Comparison of ENCODE assay signal across 21 mouse cellular contexts in genomic region chr10:13663476-13663875, GRCm38 (mm10).
"Had no signal": no experiment of that assay in that cellular context is flagged by ENCODE, and none has a peak within 500 bp of the region (broad histone marks: within the 10 kb centered on the region; RNA-seq: fewer than 3 reads in every experiment).

No protein-coding gene starts in this region.

- H3K36me3 ChIP-seq: heart, embryonic 10.5 days; heart, embryonic 12.5 days; intestine, embryonic 15.5 days; limb, embryonic 13.5 days; limb, embryonic 15.5 days; liver, embryonic 12.5 days had no signal

- H3K27ac ChIP-seq: heart, embryonic 10.5 days; hindbrain, embryonic 14.5 days; intestine, embryonic 15.5 days; layer of hippocampus, adult 2 months; limb, embryonic 13.5 days; limb, embryonic 15.5 days; liver, embryonic 12.5 days had no signal

- H3K27me3 ChIP-seq: heart, embryonic 12.5 days; intestine, embryonic 15.5 days; limb, embryonic 13.5 days; limb, embryonic 15.5 days; liver, embryonic 12.5 days had no signal

- H3K9ac ChIP-seq: heart, embryonic 12.5 days; hindbrain, embryonic 14.5 days; intestine, embryonic 15.5 days; limb, embryonic 13.5 days; limb, embryonic 15.5 days; liver, embryonic 12.5 days had no signal

- H3K4me3 ChIP-seq: heart, embryonic 10.5 days; heart, embryonic 12.5 days; intestine, embryonic 15.5 days; layer of hippocampus, adult 2 months; limb, embryonic 13.5 days; limb, embryonic 15.5 days; liver, embryonic 12.5 days had no signal

- DNase-seq: gastrocnemius, postnatal 14 days; gastrocnemius, postnatal 36 days; heart, adult 18-20 months; heart, postnatal 10 days; kidney, adult 18-20 months; kidney, adult 8-10 months; kidney, postnatal 10 days; kidney, postnatal 25 days; kidney, postnatal 4 days; left cerebral cortex, postnatal 4 days had no signal

- H3K4me1 ChIP-seq: heart, embryonic 10.5 days; heart, embryonic 12.5 days; intestine, embryonic 15.5 days; liver, embryonic 12.5 days had no signal

- ATAC-seq: hindbrain, embryonic 16.5 days; inflammation-experienced regulatory T-cells, adult 6 months; intestine, embryonic 15.5 days; intestine, postnatal 0 days; liver, embryonic 12.5 days had no signal

- H3K9me3 ChIP-seq: heart, embryonic 10.5 days; heart, embryonic 12.5 days; intestine, embryonic 15.5 days; limb, embryonic 13.5 days; limb, embryonic 15.5 days; liver, embryonic 12.5 days had no signal

- H3K4me2 ChIP-seq: heart, embryonic 12.5 days; hindbrain, embryonic 14.5 days; intestine, embryonic 15.5 days; limb, embryonic 13.5 days; limb, embryonic 15.5 days; liver, embryonic 12.5 days had no signal
